Mouse (Mus musculus): ENCODE data around the gene Atp8b4.

DNA sequence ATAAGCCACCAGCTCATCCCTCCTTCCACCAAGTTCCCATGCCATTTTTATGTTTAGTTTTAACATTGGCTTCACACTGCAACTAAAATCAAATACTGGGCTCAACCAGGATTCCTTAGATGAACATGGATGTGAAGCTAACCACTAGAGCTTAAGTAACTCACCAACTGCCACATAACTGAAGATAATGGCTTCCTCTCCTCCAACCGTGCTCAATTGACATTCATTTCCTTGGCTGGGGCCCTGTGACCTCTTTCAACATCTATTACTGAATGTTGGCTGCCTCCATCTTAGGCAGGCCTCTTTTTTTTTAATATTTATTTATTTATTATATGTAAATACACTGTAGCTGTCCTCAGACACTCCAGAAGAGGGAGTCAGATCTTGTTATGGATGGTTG, 7.8 kb upstream of the Atp8b4 start:
- TF ChIP-seq CTCF (IDR thresholded peaks at IDR 0.05; ENCODE audit: low read depth, low read length) (no peak), POLR2A (IDR thresholded peaks at IDR 0.05; ENCODE audit: insufficient read depth, low read length) (no peak)

Measured in ES-Bruce4 (cell line).